Mouse (Mus musculus) forebrain, embryonic 14.5 days (tissue): ENCODE measurements around the gene H2afy. TPM values are rescaled to one million over a fixed set of nuclear protein-coding genes. Genes with fewer than 3 reads are reported as not detected.

Experiments
- ATAC-seq: fragments of 200-750 bp; cut with Nextera tagmentation; 2 replicates; pipeline ENCODE4 v1.8.0; 2017; ENCODE audit warnings: mild to moderate bottlenecking, moderate library complexity
- DNase-seq: peaks from one replicate; pipeline ENCODE4 v3.0.0-alpha.2; 2015; ENCODE audit warnings: low spot score
- H3K27ac ChIP-seq: fragments of 300-500 bp; sonication (generic); 2 replicates; pipeline ENCODE4 v1.5.1; 2014; ENCODE audit warnings: low read depth, mild to moderate bottlenecking, control low read depth, low read length, moderate library complexity
- H3K27me3 ChIP-seq: fragments of 300-500 bp; sonication (generic); replicated peaks from 2 replicates; pipeline ENCODE4 v1.6.1; 2014; ENCODE audit warnings: low read length, control low read depth, mixed read lengths; ENCODE audit not compliant: control insufficient read depth, insufficient read depth
- H3K36me3 ChIP-seq: fragments of 300-500 bp; sonication (generic); 2 replicates; pipeline ENCODE4 v1.6.1; 2014; ENCODE audit warnings: low read length, control low read depth; ENCODE audit not compliant: control insufficient read depth, insufficient read depth
- H3K4me1 ChIP-seq: fragments of 300-500 bp; sonication (generic); 2 replicates; pipeline ENCODE4 v1.6.1; 2014; ENCODE audit warnings: antibody characterized with exemption, low read length, control low read depth; ENCODE audit not compliant: control insufficient read depth, insufficient read depth
- H3K4me2 ChIP-seq: fragments of 300-500 bp; sonication (generic); 2 replicates; pipeline ENCODE4 v1.6.1; 2014; ENCODE audit warnings: mild to moderate bottlenecking, control low read depth, low read length
- H3K4me3 ChIP-seq: fragments of 300-500 bp; sonication (generic); 2 replicates; pipeline ENCODE4 v1.5.1; 2014; ENCODE audit warnings: low read depth, low read length, control low read depth
- H3K9ac ChIP-seq: fragments of 300-500 bp; sonication (generic); 2 replicates; pipeline ENCODE4 v1.6.1; 2014; ENCODE audit warnings: mild to moderate bottlenecking, low read length, control low read depth, moderate library complexity
- H3K9me3 ChIP-seq: fragments of 300-500 bp; sonication (generic); replicated peaks from 2 replicates; pipeline ENCODE4 v1.6.1; 2016; ENCODE audit warnings: low read length, control low read depth, mixed read lengths; ENCODE audit not compliant: control insufficient read depth
- WGBS: fragments of 180-500 bp; shearing (Covaris S2); extraction: QIAGEN DNeasy Blood & Tissue Kit; methylation state at CpG from one replicate; pipeline ENCODE4 v1.1.7; 2014; 5-methylcytosine and 5-hydroxymethylcytosine counted together
- polyA plus RNA-seq: library from polyadenylated mRNA; unstranded; fragments of >200 nt; fragmentation: Nextera tagmentation; extraction: Ambion mirVana; gene quantifications from 2 replicates; pipeline ENCODE4 v1.2.1, GENCODE M21; 2014

H2afy gene
- 422 and 438 TPM in 2 replicates for polyA plus RNA-seq

GRCm38 (mm10) chr13:56136200-56136599 lies at the start of gene H2afy:
Gene H2afy (minus strand): TSS chr13:56136361.
- peak within 1 kb of the TSS; percentile 85 for H3K27ac ChIP-seq
- DNase-seq (no peak), ATAC-seq (no peak)
- H3K4me2 ChIP-seq, result peak within 1 kb of the TSS; percentile 88
- H3K4me3 ChIP-seq, result peak within 1 kb of the TSS; percentile 96
- H3K27me3 ChIP-seq, result no peaks in the 10 kb centered on the region
- H3K9ac ChIP-seq, result peak within 1 kb of the TSS; percentile 95
- peaks cover 12% of the 10 kb centered on the region for H3K4me1 ChIP-seq
- 74% methylated on average over 2 of the region's 2 CpGs for WGBS
- H3K9me3 ChIP-seq, result no peaks in the 10 kb centered on the region
- H3K36me3 ChIP-seq, result peaks cover 5% of the 10 kb centered on the region; the same call in 1 of the 2 replicates

- H3K4me2 ChIP-seq, result no peak overlapping the region
- no peak overlapping the region for H3K27ac ChIP-seq
- DNase-seq, result no peak
- H3K9ac ChIP-seq, result no peak overlapping the region
- H3K4me1 ChIP-seq, result no peaks in the 10 kb centered on the region
- H3K36me3 ChIP-seq, result no peaks in the 10 kb centered on the region
- no peak for ATAC-seq
- 88% methylated on average over 5 of the region's 5 CpGs for WGBS
- H3K4me3 ChIP-seq, result no peak overlapping the region
- no peaks in the 10 kb centered on the region for H3K27me3 ChIP-seq
- no peaks in the 10 kb centered on the region for H3K9me3 ChIP-seq
Observed at GRCm38 (mm10) chr13:56183687-56184086, 47.5 kb upstream of the H2afy start.

GRCm38 (mm10) chr13:56181424-56181823 lies 45.3 kb upstream of the H2afy start:
- no peak for DNase-seq
- no peaks in the 10 kb centered on the region for H3K27me3 ChIP-seq
- no peak overlapping the region for H3K4me3 ChIP-seq
- H3K4me2 ChIP-seq, result no peak overlapping the region
- WGBS, result 80% methylated on average over 8 of the region's 8 CpGs
- no peaks in the 10 kb centered on the region for H3K4me1 ChIP-seq
- H3K9me3 ChIP-seq, result no peaks in the 10 kb centered on the region
- no peak for ATAC-seq
- H3K27ac ChIP-seq, result no peak overlapping the region
- H3K36me3 ChIP-seq, result no peaks in the 10 kb centered on the region
- H3K9ac ChIP-seq, result no peak overlapping the region

GRCm38 (mm10) chr13:56178416-56179035 lies 42.4 kb upstream of the H2afy start, which contains the start of gene Tifab:
Gene Tifab (minus strand): TSS chr13:56178885.
- no peak for ATAC-seq
- WGBS, result 86% methylated on average over 16 of the region's 16 CpGs
- Histone ChIP-seq H3K9ac (no peak within 1 kb of the TSS), H3K36me3 (no peaks in the 10 kb centered on the region), H3K27me3 (no peaks in the 10 kb centered on the region), H3K4me1 (no peaks in the 10 kb centered on the region), H3K27ac (no peak within 1 kb of the TSS), H3K4me3 (no peak within 1 kb of the TSS), H3K4me2 (no peak within 1 kb of the TSS), H3K9me3 (no peaks in the 10 kb centered on the region)
- no peak for DNase-seq

GRCm38 (mm10) chr13:56176310-56176709 lies 40.1 kb upstream of the H2afy start:
- Histone ChIP-seq H3K4me2 (no peak overlapping the region), H3K4me1 (no peaks in the 10 kb centered on the region), H3K9ac (no peak overlapping the region), H3K27me3 (no peaks in the 10 kb centered on the region), H3K36me3 (no peaks in the 10 kb centered on the region), H3K4me3 (no peak overlapping the region), H3K27ac (no peak overlapping the region), H3K9me3 (no peaks in the 10 kb centered on the region)
- DNase-seq (no peak), ATAC-seq (no peak)
- 93% methylated on average over 9 of the region's 9 CpGs for WGBS

GRCm38 (mm10) chr13:56175848-56176247 lies 39.7 kb upstream of the H2afy start:
- Histone ChIP-seq H3K4me3 (no peak overlapping the region), H3K27me3 (no peaks in the 10 kb centered on the region), H3K9me3 (no peaks in the 10 kb centered on the region), H3K4me1 (no peaks in the 10 kb centered on the region), H3K27ac (no peak overlapping the region), H3K9ac (no peak overlapping the region), H3K4me2 (no peak overlapping the region), H3K36me3 (no peaks in the 10 kb centered on the region)
- ATAC-seq, result no peak
- 77% methylated on average over 4 of the region's 4 CpGs for WGBS
- DNase-seq, result no peak

- H3K4me3 ChIP-seq, result no peak overlapping the region
- no peak overlapping the region for H3K27ac ChIP-seq
- no peak overlapping the region for H3K4me2 ChIP-seq
- no peaks in the 10 kb centered on the region for H3K4me1 ChIP-seq
- H3K27me3 ChIP-seq, result no peaks in the 10 kb centered on the region
- no peaks in the 10 kb centered on the region for H3K36me3 ChIP-seq
- no peaks in the 10 kb centered on the region for H3K9me3 ChIP-seq
- ATAC-seq (no peak), DNase-seq (no peak)
- 68% methylated on average over 7 of the region's 7 CpGs for WGBS
- no peak overlapping the region for H3K9ac ChIP-seq
Observed at GRCm38 (mm10) chr13:56172901-56173545, 36.9 kb upstream of the H2afy start.

GRCm38 (mm10) chr13:56172106-56172505 lies 35.9 kb upstream of the H2afy start:
- DNase-seq (no peak), ATAC-seq (no peak)
- 86% methylated on average over 7 of the region's 7 CpGs for WGBS
- H3K27ac ChIP-seq, result no peak overlapping the region
- no peaks in the 10 kb centered on the region for H3K27me3 ChIP-seq
- H3K4me2 ChIP-seq, result no peak overlapping the region
- H3K9ac ChIP-seq, result no peak overlapping the region
- no peaks in the 10 kb centered on the region for H3K36me3 ChIP-seq
- H3K9me3 ChIP-seq, result no peaks in the 10 kb centered on the region
- H3K4me3 ChIP-seq, result no peak overlapping the region
- H3K4me1 ChIP-seq, result no peaks in the 10 kb centered on the region

- 36% methylated on average over 3 of the region's 3 CpGs for WGBS
- H3K9ac ChIP-seq, result no peak overlapping the region
- H3K4me3 ChIP-seq, result no peak overlapping the region
- ATAC-seq, result no peak
- H3K4me1 ChIP-seq, result no peaks in the 10 kb centered on the region
- no peaks in the 10 kb centered on the region for H3K27me3 ChIP-seq
- H3K4me2 ChIP-seq, result no peak overlapping the region
- no peaks in the 10 kb centered on the region for H3K9me3 ChIP-seq
- no peak for DNase-seq
- no peak overlapping the region for H3K27ac ChIP-seq
- no peaks in the 10 kb centered on the region for H3K36me3 ChIP-seq
Observed at GRCm38 (mm10) chr13:56168403-56168781, 32.2 kb upstream of the H2afy start.
